8 mouse cellular contexts compared by ENCODE assay signal in the genomic region with DNA sequence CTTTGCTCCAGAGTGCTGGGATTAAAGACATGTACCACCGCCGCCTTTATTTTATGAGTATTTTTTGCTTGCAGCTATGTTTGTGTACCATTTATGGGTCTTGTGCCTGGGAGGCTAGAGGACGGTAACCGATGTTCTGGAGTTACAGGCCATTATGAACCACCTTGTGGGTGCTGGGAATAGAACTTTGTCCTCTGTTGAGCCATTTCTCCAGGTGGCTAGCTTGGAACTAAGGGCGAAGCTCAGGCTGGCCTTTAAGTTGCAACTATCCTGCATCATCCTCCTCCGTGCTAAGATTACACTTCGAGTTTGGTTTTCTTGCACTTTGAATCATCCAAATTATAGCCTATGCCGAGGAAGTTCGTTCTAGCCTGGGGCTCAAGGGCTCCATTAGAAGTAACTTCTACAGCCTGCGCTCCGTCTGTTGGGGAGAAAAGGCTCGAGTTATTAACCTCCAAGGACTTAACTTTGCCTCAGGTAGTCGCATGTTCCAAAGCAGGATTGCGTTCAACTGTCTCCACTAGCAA. TPM values are rescaled to one million over a fixed set of nuclear protein-coding genes. Genes with fewer than 3 reads are reported as not detected.
DNase-seq lines count a peak whose midpoint lies in the region; ATAC-seq and TF ChIP-seq lines count a peak whose summit lies in the region.

No protein-coding gene starts in this region.

- no peak for TF ChIP-seq CTCF in liver, adult 2 months (IDR thresholded peaks at IDR 0.05; ENCODE audit: low read depth, low read length)
- no peak for TF ChIP-seq CTCF in intestine, postnatal 0 days (IDR thresholded peaks at IDR 0.05; ENCODE audit: low read depth)

- no peak for TF ChIP-seq POLR2A in liver, adult 2 months (IDR thresholded peaks at IDR 0.05; ENCODE audit: extremely low read depth, insufficient read depth, low read length)

- peak; percentile 4 for ATAC-seq in embryonic facial prominence, embryonic 14.5 days (ENCODE audit: low read depth)
- ATAC-seq in intestine, postnatal 0 days: peak; percentile 66
- peak; percentile 5 for ATAC-seq in neural tube, embryonic 14.5 days (ENCODE audit: low read depth)

- 4% methylated on average over 14 of the region's 14 CpGs for WGBS in liver, adult 2 months
- 9% methylated on average over 14 of the region's 14 CpGs for WGBS in embryonic facial prominence, embryonic 14.5 days
- 6% methylated on average over 14 of the region's 14 CpGs for WGBS in intestine, postnatal 0 days
- WGBS in neural tube, embryonic 14.5 days: 8% methylated on average over 14 of the region's 14 CpGs

- H3K9ac ChIP-seq in liver, adult 2 months (ENCODE audit: low read depth, low read length): peak overlapping the region; percentile 68
- peak overlapping the region; percentile 56 for H3K9ac ChIP-seq in embryonic facial prominence, embryonic 14.5 days (ENCODE audit: low read depth, low read length)
- H3K9ac ChIP-seq in intestine, postnatal 0 days (ENCODE audit: low read depth, low read length): peak overlapping the region; percentile 53
- H3K9ac ChIP-seq in neural tube, embryonic 14.5 days (replicated peaks; ENCODE audit: low read depth, low read length): no peak overlapping the region; the same call in 1 of the 2 replicates

- H3K79me2 ChIP-seq in liver, adult 2 months (ENCODE audit: control insufficient read depth, insufficient read depth, low read length): peaks cover 2% of the 10 kb centered on the region; the same call in 1 of the 2 replicates

- H3K27ac ChIP-seq in liver, adult 2 months (replicated peaks; ENCODE audit: insufficient read depth, low read depth, low read length): peak overlapping the region; percentile 82
- peak overlapping the region; percentile 6; the same call in 1 of the 2 replicates for H3K27ac ChIP-seq in embryonic facial prominence, embryonic 14.5 days (replicated peaks; ENCODE audit: low read depth, low read length)
- peak overlapping the region; percentile 75 for H3K27ac ChIP-seq in intestine, postnatal 0 days (ENCODE audit: low read depth, low read length)
- H3K27ac ChIP-seq in neural tube, embryonic 14.5 days (ENCODE audit: low read depth, low read length): no peak overlapping the region

- peak overlapping the region; percentile 74 for H3K4me2 ChIP-seq in embryonic facial prominence, embryonic 14.5 days (ENCODE audit: low read depth, low read length)
- H3K4me2 ChIP-seq in intestine, postnatal 0 days (replicated peaks; ENCODE audit: low read depth): peak overlapping the region; percentile 80
- H3K4me2 ChIP-seq in neural tube, embryonic 14.5 days (ENCODE audit: low read depth, low read length): peak overlapping the region; percentile 80

- H3K36me3 ChIP-seq in liver, adult 2 months (ENCODE audit: control insufficient read depth, insufficient read depth, low read length): peaks cover 8% of the 10 kb centered on the region
- H3K36me3 ChIP-seq in embryonic facial prominence, embryonic 14.5 days (ENCODE audit: control insufficient read depth, insufficient read depth, low read length): peaks cover 19% of the 10 kb centered on the region
- peaks cover 11% of the 10 kb centered on the region for H3K36me3 ChIP-seq in intestine, postnatal 0 days (ENCODE audit: control insufficient read depth, insufficient read depth)
- H3K36me3 ChIP-seq in neural tube, embryonic 14.5 days (ENCODE audit: control insufficient read depth, insufficient read depth, low read length): no peaks in the 10 kb centered on the region

- peaks cover 2% of the 10 kb centered on the region; the same call in 1 of the 2 replicates for H3K4me1 ChIP-seq in liver, adult 2 months (ENCODE audit: control insufficient read depth, insufficient read depth, low read length)
- H3K4me1 ChIP-seq in embryonic facial prominence, embryonic 14.5 days (ENCODE audit: control insufficient read depth, insufficient read depth, low read length): 0 out of 2 replicates have a peak, but pooled peaks cover 2% of the 10 kb centered on the region
- H3K4me1 ChIP-seq in intestine, postnatal 0 days (replicated peaks; ENCODE audit: control insufficient read depth, insufficient read depth, low read length): no peaks in the 10 kb centered on the region
- peaks cover 8% of the 10 kb centered on the region; the same call in 1 of the 2 replicates for H3K4me1 ChIP-seq in neural tube, embryonic 14.5 days (ENCODE audit: control insufficient read depth, insufficient read depth, low read length)

- peak; percentile 79 for DNase-seq in liver, adult 2 months (ENCODE audit: extremely low read depth, low read depth, low spot score)
- no peak for DNase-seq in liver
- no peak for DNase-seq in embryonic facial prominence, embryonic 14.5 days (ENCODE audit: low spot score)
- no peak for DNase-seq in yolk sac, embryonic 10.5 days (ENCODE audit: low spot score)
- no peak for DNase-seq in embryo, embryonic 11 days
- no peak for DNase-seq in adrenal gland, adult (ENCODE audit: inconsistent age in 2 of 2, low spot score in 1 of 2)

- no peaks in the 10 kb centered on the region for H3K9me3 ChIP-seq in embryonic facial prominence, embryonic 14.5 days (ENCODE audit: control insufficient read depth, low read length)
- H3K9me3 ChIP-seq in intestine, postnatal 0 days (ENCODE audit: control insufficient read depth): no peaks in the 10 kb centered on the region
- no peaks in the 10 kb centered on the region for H3K9me3 ChIP-seq in neural tube, embryonic 14.5 days (ENCODE audit: control insufficient read depth, low read length)

- no peaks in the 10 kb centered on the region for H3K27me3 ChIP-seq in liver, adult 2 months (ENCODE audit: control insufficient read depth, insufficient read depth, low read length)
- H3K27me3 ChIP-seq in embryonic facial prominence, embryonic 14.5 days (replicated peaks; ENCODE audit: control insufficient read depth, insufficient read depth, low read length): no peaks in the 10 kb centered on the region
- no peaks in the 10 kb centered on the region for H3K27me3 ChIP-seq in intestine, postnatal 0 days (replicated peaks; ENCODE audit: control insufficient read depth, insufficient read depth, low read length)
- no peaks in the 10 kb centered on the region for H3K27me3 ChIP-seq in neural tube, embryonic 14.5 days (ENCODE audit: control insufficient read depth, insufficient read depth, low read length)

- H3K4me3 ChIP-seq in liver, adult 2 months (ENCODE audit: insufficient read depth, low read depth, low read length): peak overlapping the region; percentile 90
- peak overlapping the region; percentile 49 for H3K4me3 ChIP-seq in embryonic facial prominence, embryonic 14.5 days (ENCODE audit: low read depth, low read length)
- peak overlapping the region; percentile 73 for H3K4me3 ChIP-seq in intestine, postnatal 0 days (ENCODE audit: low read depth, low read length)
- H3K4me3 ChIP-seq in neural tube, embryonic 14.5 days (ENCODE audit: low read depth, low read length): peak overlapping the region; percentile 80

RNA-seq across cellular contexts. Expression of a gene that starts 0.4 kb away (rescaled TPM):
- total RNA-seq in liver, adult 2 months (2014; rRNA removed): 11.9 and 12.4 TPM in 2 replicates
- polyA plus RNA-seq in liver, adult 2 months (2012; rRNA removed): 2.8 and 2.9 TPM in 2 replicates
- polyA plus RNA-seq in embryonic facial prominence, embryonic 14.5 days (2014; fragmentation: Nextera tagmentation; extraction: Ambion mirVana): 21.2 and 23.5 TPM in 2 replicates
- polyA plus RNA-seq in intestine, postnatal 0 days (2015; fragmentation: Nextera tagmentation; extraction: Ambion mirVana): 7.0 and 8.7 TPM in 2 replicates
- 17.7 and 18.5 TPM in 2 replicates for polyA plus RNA-seq in neural tube, embryonic 14.5 days (2014; fragmentation: Nextera tagmentation; extraction: Ambion mirVana)

Comparison
In these comparisons a context has a peak if more than half of its experiments do, and no peak if none do; other contexts are left out.
1. ATAC-seq: peak in every context shown above with its lines; median percentile 66 in intestine, postnatal 0 days; 5 in neural tube, embryonic 14.5 days; 4 in embryonic facial prominence, embryonic 14.5 days.